Mouse (Mus musculus) megakaryocyte progenitor cell, adult 5-6 weeks (primary cell): ENCODE measurements around the gene Asb1. TPM values are rescaled to one million over a fixed set of nuclear protein-coding genes. Genes with fewer than 3 reads are reported as not detected.
A peak's percentile ranks its signal among the peaks of the same experiment; 100 is the strongest.

Experiments
- ATAC-seq: replicated peaks from 2 replicates; pipeline ENCODE4 v1.8.0; 2016; ENCODE audit warnings: mild to moderate bottlenecking, moderate TSS enrichment, inconsistent platforms; ENCODE audit not compliant: poor library complexity
- total RNA-seq, 2 experiments: library from RNA; stranded (forward) in 1 of 2; stranded (reverse) in 1 of 2; fragments of 157-497, 149-512 nt in 1 of 2; fragments of 200-1000 nt in 1 of 2; gene quantifications; 2 replicates each; pipeline versions ENCODE4 v1.2.3 to v1.2.4; 2015 to 2017

Gene Asb1
- total RNA-seq (2015) = 3.9 and 5.2 TPM in 2 replicates
- total RNA-seq (2017) = 6.1 and 28.7 TPM in 2 replicates

DNA sequence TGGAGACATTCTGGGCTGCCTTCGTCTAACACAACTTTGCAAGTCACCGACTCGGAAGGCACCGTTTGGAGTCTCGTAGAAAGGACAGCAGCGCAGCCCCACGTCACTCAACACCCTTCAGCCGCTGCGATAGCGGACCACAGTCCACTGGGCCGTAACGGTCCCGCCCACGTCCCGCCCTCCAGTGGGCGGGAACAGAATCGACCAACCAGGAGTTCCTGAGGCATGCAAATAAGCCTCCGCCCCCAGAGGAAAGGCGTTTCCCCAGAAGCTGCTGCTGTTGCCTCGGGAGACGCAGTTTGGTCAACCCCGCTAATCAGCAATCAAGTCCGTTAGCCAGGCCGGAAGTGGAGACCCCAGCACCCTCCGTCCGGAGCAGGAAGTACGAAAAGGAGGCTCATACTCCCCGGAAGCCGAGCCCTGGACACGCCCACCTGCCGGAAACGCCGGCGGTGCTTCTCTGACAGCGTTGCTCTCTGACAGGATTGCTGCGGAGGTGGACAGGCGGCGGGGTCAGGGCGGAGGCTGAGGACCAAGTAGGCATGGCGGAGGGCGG is at the start of gene Asb1:
Gene Asb1 (plus strand): TSS at position 274 of the 556 bp plus-strand sequence.
- ATAC-seq = peak; percentile 83

DNA sequence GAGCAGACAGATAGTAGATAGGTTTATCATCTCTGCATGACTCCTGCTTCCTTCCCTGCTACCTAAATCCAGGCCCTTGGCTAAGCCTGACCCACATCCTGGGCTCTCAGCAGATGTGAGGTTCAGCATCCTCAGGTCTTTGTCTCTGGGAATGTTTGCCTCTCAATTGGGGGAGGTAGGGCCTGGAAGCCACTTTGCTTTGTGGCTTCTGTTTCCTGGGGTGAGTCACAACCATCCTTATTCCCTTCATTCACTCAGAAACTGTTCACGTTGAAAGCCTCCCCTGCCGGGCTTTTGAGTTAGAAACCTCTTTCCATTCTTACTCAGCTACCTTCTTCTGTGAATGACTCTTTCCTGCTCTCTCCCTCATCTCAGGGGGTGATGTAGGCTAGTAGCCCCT is 47.6 kb upstream of the Asb1 start:
- ATAC-seq = no peak

DNA sequence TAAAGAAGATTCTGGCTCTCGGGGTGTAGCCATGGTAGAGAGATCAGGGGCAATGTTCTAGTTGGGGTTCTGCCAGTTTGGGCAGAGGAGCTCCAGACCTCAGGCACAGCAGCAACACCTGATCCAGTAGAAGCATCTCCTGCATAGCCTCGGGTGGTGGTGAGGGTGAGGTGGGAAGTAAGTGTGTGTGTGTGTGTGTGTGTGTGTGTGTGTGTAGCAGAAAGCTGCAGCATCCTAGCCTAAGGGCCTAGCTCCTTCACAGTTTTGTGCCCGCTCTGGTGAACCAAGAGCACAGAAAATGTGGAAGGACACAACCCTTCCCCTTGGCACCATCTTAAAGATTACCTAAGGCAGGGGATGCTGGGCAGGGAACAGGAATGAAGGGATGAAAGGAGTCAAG is 46.4 kb upstream of the Asb1 start:
- ATAC-seq = 0 out of 2 replicates have a peak, but pooled peaks have one; percentile 0

DNA sequence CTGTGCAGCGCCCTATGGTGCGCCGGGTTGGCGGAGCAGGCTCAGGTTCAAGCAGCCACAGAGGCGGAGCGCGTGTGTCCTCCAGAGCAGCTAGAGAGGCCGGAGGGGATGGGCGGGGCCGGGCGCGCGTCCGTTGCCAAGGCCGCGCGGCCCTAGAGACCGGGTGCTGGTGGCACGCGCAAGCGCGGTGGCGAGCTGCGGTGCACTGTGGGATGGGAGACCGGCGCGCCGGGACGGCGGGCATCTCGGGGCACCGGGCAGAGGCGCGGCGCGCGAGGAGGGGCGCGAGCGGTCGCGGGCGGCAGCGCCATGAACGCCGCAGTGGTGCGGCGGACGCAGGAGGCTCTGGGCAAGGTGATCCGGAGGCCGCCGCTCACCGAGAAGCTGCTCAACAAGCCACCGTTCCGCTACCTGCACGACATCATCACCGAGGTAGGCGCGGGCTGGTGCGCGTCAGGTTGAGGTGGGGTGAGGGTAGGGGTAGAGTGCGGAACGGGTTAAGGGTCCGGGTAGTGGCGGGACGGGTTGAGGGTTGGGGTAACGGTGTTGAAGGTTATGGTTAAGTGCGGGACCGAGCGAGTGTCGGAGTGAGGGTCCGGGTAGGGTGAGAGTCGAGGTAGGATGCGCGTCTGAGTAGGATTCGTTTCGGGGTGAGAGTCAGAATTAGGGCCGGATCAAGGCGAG is 45.7 kb upstream of the Asb1 start, which contains the start of gene Traf3ip1:
Gene Traf3ip1 (plus strand): TSS at position 191 of the 684 bp plus-strand sequence.
- peak; percentile 98 for ATAC-seq

DNA sequence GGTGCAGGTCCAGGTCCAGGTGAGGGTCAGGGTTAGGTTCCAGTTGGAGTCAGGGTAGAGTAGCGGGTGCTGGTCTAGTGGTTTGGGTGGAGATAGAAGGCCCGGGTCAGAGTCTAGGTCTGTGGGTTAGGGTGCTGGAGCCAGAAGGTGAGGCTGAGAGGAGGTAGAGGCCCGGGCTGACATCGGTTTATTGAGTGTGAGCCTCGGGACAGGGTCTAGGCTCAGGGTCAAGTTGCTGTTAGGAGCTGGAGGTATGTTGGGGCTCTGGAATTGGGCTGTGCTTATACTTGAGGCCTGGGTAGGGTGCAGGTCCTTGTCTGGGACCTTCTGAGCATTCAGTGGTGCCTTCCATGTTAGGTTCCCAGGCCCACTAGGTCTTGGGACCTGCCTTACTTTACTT is 45.0 kb upstream of the Asb1 start:
- ATAC-seq = no peak

DNA sequence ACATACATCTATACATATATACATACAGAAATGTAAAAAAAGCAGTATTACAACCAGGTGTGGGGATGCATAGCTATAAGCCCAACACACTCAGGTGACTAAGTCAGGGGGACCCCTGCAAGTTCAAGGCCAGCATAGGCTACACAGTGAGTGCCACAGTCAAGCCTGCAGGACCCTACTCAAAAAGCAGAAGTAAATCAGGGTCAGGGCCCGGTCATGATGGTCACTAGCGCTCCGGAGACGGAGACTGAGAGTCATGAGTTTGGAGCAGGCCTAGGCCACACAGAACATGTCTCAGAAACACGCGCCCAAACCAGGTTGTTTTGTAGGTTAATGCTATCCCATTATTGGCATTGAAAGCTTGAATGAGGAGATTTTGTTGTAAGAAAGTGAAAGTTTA is 41.8 kb upstream of the Asb1 start:
- ATAC-seq = no peak

DNA sequence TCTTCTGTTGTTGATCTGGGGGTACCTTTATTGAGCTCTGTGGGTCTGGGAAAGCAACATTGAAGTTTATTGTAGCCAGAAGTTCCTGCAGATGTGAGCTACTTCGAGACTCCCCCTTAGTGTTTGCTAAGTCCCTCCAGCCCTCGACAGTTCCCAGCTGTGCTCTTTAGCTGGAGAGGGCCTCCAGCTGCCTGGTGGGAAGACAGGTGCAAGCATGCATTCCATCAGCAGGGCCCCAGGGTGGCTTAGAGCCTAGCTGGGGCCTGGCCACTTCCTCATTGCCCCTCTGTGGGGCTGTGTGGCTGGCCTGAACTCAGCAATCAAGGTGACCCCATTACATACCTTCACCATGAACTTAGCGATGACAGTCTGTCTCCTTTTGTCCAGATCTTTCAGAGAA is 35.7 kb upstream of the Asb1 start:
- ATAC-seq = no peak

DNA sequence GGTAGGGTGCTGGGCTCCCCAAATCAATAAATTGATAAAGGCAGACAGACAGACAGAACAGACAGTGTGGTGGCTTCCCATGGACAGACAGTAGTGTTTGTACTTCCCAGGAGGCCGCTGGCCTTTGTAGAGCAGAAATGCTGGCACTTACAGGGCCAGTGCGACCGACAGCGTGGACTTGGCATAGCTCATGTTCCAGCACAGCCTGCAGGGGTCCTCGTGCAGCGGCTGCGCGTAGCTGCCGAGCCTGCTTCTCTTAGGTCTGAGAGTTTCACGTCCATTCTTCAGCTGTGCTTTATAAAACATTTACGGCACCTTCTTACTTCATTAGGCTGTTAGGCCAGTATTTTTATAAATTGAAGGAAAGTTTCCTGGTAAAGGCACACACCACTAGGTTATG is 25.4 kb upstream of the Asb1 start:
- no peak for ATAC-seq

DNA sequence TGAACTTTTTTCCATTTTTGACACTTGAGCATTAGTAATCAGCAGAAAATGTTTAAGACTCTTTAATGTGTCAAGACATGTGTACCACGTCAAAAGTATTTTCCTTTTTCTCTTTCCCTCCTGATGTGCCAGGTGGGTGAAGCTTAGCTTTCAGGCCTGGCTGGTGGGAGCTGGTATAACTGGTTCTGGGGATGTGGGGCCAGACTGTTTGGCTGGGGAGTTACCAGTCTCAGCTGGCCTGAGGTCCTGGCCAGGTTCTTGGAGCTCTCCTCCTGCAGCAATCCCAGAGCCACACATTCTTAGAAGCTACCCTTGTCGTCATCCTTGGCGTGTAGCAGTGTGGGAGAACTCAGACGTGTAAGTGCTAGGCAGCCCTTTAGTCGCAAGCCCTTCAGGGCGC is 24.7 kb upstream of the Asb1 start:
- ATAC-seq = no peak

DNA sequence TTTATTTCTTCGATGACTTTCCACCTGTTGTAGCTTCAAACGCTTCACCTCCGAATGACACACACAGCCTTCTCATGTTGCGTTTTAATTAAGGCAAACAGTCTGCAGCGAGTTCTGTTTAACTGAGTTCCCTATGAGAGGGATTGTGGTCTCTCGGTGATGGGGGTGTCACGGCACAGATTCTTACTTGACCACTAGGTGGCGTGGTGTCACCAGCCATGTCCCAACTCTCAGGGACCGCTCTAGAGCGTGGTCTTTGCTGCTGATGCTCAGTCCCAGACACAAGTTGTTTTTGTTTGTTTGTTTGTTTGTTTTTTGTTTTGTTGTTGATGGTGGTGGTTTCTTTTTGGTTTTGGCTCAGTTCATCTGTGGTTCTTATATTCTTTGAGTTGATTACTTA is 16.6 kb upstream of the Asb1 start:
- peak; percentile 99 for ATAC-seq

DNA sequence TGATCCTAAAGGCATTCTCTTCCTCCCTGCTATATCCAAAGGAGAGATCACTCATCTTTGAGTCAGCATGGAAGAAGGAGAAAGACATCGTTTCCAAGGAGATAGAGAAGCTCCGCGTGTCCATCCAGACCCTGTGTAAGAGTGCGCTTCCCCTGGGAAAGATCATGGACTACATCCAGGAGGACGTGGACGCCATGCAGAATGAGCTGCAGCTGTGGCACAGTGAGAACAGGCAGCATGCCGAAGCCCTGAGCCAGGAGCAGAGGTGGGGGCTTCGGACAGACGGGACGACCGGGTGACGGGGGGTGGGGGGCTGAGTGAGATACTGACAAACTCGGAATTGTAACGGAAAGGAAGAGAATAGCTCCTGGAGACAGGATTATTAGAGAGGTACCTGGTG is 14.5 kb upstream of the Asb1 start:
- no peak for ATAC-seq

DNA sequence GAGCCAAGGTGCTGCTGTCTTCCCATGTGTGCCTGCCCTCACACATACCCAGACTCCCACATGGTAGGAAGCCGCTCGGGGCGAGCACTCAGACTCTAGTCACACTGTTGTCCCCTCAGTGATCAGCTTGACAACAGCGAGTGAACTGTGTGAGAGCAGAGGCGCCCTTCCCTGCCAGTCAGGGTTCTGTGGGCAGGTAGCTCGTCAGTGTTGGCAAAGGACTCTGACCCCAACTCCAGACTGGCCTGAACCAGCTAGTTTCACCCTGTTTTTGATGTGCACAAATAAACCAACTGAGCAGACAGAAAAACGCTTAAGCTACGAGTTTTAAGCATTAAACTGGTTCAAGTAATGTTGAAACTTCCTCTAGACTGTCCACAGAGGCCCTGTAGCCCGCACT is 10.2 kb upstream of the Asb1 start:
- no peak for ATAC-seq

DNA sequence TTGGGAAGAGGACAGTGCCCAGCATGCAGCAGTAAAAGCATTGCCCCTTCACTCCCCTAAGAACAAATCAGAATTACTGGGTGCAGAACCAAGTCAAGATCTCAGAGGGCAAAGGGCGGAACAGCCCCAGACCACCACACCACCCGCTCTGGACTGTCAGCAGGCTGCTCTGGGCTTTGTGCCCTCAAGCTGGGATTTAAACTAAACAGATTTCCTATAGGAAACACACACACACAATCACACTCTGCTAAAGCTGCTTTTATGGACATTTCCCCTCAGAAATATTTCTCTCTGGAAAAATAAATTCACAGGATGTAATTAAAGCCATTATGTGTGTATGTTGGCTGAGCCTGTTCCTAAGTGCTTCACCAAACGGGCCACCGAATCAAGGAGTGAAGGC is 8.1 kb upstream of the Asb1 start:
- no peak for ATAC-seq

DNA sequence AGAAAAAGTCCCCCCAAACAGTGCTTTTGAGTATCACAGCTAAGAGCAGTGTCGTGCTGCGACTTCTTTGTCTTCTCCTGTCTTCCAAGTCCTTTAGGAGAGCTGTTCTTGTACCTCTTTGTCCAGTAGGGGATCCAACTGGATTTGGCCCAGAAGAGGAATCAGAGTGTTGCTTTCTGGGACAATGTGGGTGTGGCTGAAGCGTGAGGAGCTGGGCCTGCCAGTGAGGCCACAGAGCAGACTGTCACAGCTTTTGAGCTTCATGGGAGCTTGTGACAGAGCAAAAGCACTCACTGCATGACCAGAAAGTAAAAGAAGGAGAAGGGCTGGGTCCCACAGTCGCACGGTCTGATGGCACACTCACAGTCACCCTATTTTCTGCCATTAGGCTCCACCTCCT is 7.5 kb upstream of the Asb1 start:
- no peak for ATAC-seq

DNA sequence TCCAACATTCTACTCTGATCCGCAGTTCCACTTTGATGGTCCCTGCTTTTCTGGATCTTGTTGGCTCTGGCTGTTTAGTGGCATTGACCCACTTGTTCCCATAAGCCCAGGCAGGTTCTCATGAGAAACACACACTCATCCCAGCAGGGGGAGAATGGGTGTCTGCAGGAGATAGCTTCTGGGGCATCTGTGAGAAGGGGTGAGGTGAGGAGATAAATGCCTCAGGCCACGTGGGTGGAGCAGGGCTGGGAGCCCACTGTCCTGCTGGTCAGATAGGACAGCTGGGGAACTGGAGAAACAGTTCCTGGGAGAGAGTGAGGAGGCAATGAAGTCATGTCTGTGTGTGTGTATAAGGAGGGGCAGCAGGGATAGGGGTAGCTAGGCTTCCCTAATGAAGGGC is 6.9 kb upstream of the Asb1 start:
- ATAC-seq = peak; percentile 92

DNA sequence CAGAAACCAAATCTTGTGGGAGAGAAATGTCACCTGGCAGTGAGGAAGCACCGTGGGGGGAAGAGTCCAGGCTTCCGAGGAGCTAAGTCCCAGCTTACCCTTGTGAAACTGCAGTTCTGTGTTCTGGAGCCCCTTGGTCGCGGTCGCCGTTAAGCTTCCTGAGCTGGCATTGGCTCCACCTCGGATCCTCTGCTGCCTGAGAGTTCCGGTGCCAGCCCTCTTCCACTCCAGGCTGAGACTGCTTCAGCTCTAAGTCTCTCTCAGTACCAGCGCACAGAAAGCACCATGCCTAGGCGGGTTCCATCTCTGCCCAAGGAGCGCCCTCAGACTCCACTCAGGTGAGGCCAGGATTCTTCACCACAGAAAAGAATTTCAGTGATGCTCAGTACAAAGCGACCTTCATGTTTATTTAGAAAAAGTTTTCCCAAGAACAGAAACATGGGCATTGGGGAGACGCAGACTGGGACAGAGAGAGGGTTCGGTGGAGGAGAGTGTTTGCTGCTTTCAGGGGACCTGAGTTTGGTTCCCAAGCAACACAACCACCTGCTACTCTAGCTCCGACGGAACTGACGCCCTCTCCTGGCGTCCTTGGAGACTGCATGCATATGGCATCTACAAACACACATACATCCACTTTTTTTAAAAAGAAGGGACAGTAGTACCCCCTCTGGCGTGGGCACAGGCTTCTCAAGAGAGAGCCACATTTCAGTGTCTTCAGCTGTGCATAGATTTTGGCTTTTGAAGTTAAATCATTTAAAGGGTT is 6.2 kb upstream of the Asb1 start:
- ATAC-seq = 0 out of 2 replicates have a peak, but pooled peaks have one; percentile 6

DNA sequence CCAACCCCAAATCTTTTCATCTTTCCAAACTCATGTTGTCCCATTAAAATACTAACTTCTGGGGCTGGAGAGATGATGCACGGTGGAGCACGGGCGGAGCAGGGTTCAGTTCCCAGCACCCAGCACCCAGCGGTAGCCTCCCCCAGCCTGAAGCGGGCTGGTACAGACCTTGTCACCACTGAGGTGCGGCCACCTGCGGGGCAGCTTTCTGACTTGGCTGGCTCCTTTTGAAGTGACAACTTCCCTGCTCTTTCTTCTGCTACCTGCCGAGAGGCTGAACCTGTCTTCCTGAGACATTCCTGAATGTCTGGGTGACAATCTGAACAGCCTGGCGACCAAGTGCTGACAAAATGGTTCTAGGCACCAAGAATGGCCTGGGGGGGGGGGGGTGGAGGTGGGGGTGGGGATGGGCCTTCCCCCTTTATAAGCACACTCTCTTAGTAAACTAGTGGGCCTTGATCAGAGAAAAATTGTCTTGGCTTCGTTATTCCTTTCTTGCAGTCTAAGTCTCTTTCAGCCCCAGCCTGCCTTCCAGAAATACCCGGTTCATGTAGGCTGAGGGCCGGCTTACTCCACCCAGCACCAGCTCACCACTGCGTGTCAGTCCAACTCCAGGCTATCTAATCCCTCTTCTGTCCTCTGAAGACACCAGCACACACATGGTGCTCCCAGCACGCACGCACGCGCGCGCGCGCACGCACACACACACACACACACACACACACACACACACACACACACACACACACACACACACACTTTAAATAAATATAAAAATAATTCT is 2.4 kb upstream of the Asb1 start:
- ATAC-seq = no peak

DNA sequence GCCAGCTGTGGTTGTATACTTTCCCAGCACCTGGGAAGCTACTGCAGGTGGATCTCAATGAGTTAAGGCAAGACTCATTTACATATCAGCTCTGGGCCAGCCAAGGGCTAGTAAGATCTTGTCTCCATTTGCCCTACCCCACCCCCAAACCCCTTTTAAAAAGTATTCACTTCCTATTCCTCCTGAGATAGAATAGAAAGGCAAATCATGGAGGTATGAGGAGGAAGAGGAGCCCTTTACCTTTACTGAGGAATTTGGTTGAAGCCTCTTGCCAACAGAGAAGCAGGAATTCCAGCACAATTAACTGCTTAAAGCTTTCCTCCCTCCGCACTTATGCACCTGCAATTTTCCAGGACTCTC is 1.8 kb upstream of the Asb1 start:
- ATAC-seq = no peak

DNA sequence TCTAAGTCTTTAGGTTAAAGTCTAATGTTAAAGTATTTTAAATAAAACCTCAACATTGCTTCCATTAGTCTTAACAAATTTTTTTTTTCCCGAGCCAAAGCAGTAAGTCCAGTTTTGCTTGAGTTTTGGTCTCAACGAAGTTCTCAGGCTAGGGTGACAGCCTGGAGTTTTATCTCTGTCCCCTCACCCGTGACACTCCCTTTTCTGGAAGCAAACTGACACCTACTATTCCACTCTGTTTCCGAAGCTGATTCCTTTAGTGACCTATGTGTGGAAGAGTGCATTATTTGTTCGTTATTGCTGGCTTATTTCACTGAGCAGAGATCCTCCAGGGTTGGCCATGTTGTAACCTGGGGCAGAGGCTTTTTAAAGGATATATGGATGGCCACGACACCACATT is 1.1 kb upstream of the Asb1 start:
- no peak for ATAC-seq

DNA sequence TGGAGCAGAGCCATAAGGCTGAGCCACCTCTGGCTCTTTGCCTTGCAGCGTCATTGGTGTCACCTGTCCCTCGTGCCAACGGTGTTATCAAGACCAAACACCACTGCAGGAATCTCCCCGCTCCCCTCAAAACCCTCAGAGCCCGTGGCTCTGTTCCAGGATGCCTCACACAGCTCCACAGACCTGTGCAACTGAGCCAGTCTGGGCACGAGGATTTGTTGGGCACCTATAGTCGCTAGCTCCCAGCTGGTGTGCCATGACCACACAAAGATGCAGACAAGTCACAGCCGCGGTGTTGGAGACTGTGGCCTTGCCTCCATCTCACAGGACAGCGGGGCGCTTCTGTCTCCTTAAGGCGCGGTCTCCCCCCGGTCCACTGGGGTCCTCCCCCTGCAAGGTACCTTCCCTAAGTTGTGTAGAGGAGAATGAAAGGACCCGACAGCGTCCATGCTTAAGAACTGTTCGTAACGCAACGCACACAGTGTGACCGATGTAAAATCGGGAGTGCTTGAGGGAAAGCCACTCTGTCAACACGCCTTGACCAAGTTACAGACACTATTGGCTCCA is 557 bp upstream of the Asb1 start:
- peak; percentile 53 for ATAC-seq

DNA sequence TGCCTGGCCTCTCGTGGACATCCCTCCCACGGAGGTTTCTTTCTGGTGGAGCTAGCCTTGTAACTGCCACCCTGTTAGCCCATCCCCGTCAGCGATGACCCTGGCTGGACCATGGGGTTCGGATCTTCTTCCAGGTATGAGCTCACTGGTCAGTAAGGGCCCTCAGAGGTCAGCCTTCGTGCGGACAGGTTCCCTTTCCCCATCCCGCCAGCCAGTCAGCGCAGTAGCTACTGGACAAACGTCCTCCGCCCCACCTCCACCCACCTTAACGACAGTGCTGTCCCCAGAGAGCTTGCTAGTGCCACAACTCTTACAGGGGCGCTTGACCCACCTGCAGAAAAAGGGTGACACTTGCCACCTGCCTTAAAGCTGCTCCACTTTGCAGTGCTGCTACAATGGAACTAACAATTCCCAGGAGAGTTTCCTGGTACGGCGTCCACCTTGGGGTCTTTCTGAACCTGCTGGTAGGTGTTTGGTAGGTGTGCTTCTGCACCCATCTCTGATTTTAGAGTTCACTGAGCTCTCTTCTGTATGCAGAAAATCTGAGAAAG is 773 bp downstream of the Asb1 start:
- ATAC-seq = no peak
